Mouse (Mus musculus) liver, adult 2 months (tissue): ENCODE measurements around the gene Ttn. TPM values are rescaled to one million over a fixed set of nuclear protein-coding genes. Genes with fewer than 3 reads are reported as not detected.

Source experiments
- DNase-seq: peaks from one replicate; pipeline ENCODE4 v3.0.0-alpha.2; 2011; ENCODE audit warnings: low read depth, low spot score; ENCODE audit errors: extremely low read depth
- H3K27ac ChIP-seq: fragments of 200-500 bp; replicated peaks from 2 replicates; pipeline ENCODE4 v1.5.1; 2012; ENCODE audit warnings: low read depth, mild to moderate bottlenecking, control low read depth, inconsistent platforms, low read length; ENCODE audit not compliant: insufficient read depth
- H3K27me3 ChIP-seq: fragments of 200-500 bp; 2 replicates; pipeline ENCODE4 v1.6.1; 2012; ENCODE audit warnings: mild to moderate bottlenecking, moderate library complexity, low read length, inconsistent platforms; ENCODE audit not compliant: control insufficient read depth, insufficient read depth
- H3K36me3 ChIP-seq: fragments of 200-500 bp; 2 replicates; pipeline ENCODE4 v1.6.1; 2012; ENCODE audit warnings: low read length, inconsistent platforms; ENCODE audit not compliant: control insufficient read depth, insufficient read depth
- H3K4me1 ChIP-seq: fragments of 200-500 bp; 2 replicates; pipeline ENCODE4 v1.6.1; 2011; ENCODE audit warnings: low read length; ENCODE audit not compliant: control insufficient read depth, insufficient read depth
- H3K4me3 ChIP-seq: fragments of 200-500 bp; 2 replicates; pipeline ENCODE4 v1.5.1; 2011; ENCODE audit warnings: low read depth, mild to moderate bottlenecking, control low read depth, low read length, moderate library complexity; ENCODE audit not compliant: insufficient read depth
- H3K79me2 ChIP-seq: fragments of 200-500 bp; 2 replicates; pipeline ENCODE4 v1.6.1; 2012; ENCODE audit warnings: inconsistent platforms, mild to moderate bottlenecking, low read length, moderate library complexity; ENCODE audit not compliant: control insufficient read depth, insufficient read depth
- H3K9ac ChIP-seq: fragments of 200-500 bp; 2 replicates; pipeline ENCODE4 v1.6.1; 2012; ENCODE audit warnings: low read depth, mild to moderate bottlenecking, control low read depth, inconsistent platforms, low read length
- CTCF ChIP-seq: fragments of 200-500 bp; IDR thresholded peaks from 2 replicates; pipeline ENCODE4 v1.5.1; 2011; ENCODE audit warnings: low read depth, low read length, control low read depth
- POLR2A ChIP-seq: fragments of 200-500 bp; IDR thresholded peaks from 2 replicates; pipeline ENCODE4 v1.6.1; 2011; ENCODE audit warnings: low read length, control low read depth; ENCODE audit not compliant: insufficient read depth; ENCODE audit errors: extremely low read depth
- WGBS: fragments of 180-500 bp; shearing (Covaris S2); methylation state at CpG from one replicate; pipeline ENCODE4 v1.1.7; 2018; 5-methylcytosine and 5-hydroxymethylcytosine counted together
- polyA plus RNA-seq: library from polyadenylated mRNA; depleted of rRNA; stranded (reverse); fragments of >200 nt; gene quantifications from 2 replicates; pipeline ENCODE4 v1.2.3, GENCODE M21; 2012
- total RNA-seq: library from RNA; depleted of rRNA; stranded (reverse); fragments of >200 nt; gene quantifications from 2 replicates; pipeline ENCODE4 v1.2.3, GENCODE M21; 2014

Gene Ttn
- total and polyA plus RNA-seq, 2 experiments: 0.01 to 4.9 TPM

DNA sequence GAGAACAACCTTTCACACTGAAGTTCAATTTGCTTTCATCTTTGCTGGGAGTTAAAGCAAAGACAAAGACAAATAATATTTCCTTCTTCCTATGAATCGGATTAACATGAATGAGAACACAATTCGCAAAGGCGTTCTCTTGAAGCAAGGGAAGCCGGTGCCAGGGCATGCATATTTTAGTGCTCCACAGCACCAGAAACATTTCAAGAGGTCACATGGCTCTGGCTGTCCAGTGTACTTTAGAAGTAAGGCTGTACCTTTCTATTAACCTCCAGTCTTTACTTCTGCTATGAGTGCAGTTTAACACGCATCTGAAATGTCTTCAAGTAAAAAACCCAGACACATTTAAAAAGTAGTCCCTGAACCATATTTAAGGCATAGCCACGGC is 20.3 kb downstream of the Ttn start:
- Histone ChIP-seq H3K4me3 (no peak overlapping the region), H3K79me2 (no peaks in the 10 kb centered on the region), H3K9ac (no peak overlapping the region), H3K4me1 (no peaks in the 10 kb centered on the region), H3K27ac (no peak overlapping the region), H3K36me3 (no peaks in the 10 kb centered on the region), H3K27me3 (no peaks in the 10 kb centered on the region)
- WGBS: 76% methylated on average over 6 of the region's 6 CpGs
- no peak for TF ChIP-seq POLR2A
- no peak for TF ChIP-seq CTCF
- no peak for DNase-seq

DNA sequence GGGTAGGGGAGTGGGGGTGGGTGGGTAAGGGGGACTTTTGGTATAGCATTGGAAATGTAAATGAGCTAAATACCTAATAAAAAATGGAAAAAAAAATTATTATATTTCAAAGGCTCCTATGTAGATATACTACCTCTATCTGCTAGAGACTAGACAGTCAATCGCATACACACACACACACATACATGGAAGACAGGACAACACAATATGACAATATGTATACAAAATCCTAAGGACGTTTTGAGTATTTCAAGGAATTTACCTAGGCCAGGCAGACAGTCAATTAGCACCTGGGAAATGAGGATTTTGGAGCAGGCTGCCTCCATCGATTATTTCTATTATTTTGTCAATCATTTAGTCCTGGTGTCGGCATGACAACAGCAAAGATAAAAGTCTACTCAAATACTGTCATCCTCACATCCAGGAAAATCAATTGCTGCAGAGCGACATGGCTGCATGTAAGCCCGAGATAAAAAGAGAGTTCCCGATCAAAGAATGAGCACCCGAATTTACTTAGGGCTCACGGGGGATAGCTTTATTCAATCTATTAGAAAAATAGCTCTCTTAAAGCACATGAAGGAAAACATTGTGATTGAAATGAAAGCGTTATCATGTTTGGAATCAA is 20.8 kb downstream of the Ttn start:
- Histone ChIP-seq H3K36me3 (no peaks in the 10 kb centered on the region), H3K27ac (no peak overlapping the region), H3K4me1 (no peaks in the 10 kb centered on the region), H3K79me2 (no peaks in the 10 kb centered on the region), H3K27me3 (no peaks in the 10 kb centered on the region), H3K9ac (no peak overlapping the region), H3K4me3 (no peak overlapping the region)
- 53% methylated on average over 10 of the region's 10 CpGs for WGBS
- no peak for DNase-seq
- TF ChIP-seq POLR2A (no peak), CTCF (no peak)

DNA sequence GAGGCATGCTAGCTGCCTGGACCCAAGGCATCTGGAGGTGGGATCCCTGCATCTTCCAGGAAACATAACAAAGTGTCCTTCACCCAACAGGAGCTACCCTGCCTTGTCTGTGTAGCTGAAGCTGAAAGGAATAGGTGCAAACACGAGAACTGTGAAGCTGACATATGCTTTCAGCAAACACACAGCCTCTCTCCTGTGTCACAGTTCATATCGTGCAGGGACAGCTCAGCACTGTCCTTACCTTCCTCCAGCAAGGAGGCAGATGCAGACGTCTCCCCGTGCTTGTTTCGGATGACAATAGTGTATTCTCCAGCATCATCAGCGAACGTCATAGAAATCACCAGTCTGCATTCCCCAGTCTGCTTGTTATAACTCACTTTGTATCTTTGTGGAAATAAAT is 32.6 kb downstream of the Ttn start:
- Histone ChIP-seq H3K9ac (no peak overlapping the region), H3K79me2 (no peaks in the 10 kb centered on the region), H3K36me3 (no peaks in the 10 kb centered on the region), H3K4me1 (no peaks in the 10 kb centered on the region), H3K27me3 (peaks cover 2% of the 10 kb centered on the region; the same call in 1 of the 2 replicates), H3K4me3 (no peak overlapping the region), H3K27ac (no peak overlapping the region)
- no peak for TF ChIP-seq CTCF
- TF ChIP-seq POLR2A: no peak
- DNase-seq: no peak
- WGBS: 72% methylated on average over 7 of the region's 7 CpGs

DNA sequence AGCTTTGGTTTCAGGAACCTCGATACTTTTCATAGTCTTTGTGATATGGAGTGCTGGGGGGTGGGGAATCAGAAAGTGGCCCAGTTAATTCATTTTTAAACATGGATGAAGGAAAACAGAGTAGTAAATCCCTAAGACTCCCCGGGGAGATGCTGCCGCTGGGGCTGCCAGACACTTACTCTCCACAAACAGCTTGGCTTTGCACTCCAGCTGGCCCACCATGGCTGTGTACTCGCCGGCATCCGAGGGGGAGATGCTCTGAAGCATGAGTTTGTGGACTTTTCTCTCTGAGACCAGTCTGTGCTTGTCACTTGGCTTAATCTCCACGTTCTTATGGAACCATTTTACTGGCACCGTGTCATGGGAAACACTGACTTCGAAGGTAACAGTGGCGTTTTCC is 43.8 kb downstream of the Ttn start:
- H3K36me3 ChIP-seq: no peaks in the 10 kb centered on the region
- DNase-seq: no peak
- 65% methylated on average over 10 of the region's 10 CpGs for WGBS
- no peak overlapping the region for H3K9ac ChIP-seq
- no peaks in the 10 kb centered on the region for H3K27me3 ChIP-seq
- H3K4me3 ChIP-seq: no peak overlapping the region
- H3K27ac ChIP-seq: no peak overlapping the region
- no peaks in the 10 kb centered on the region for H3K4me1 ChIP-seq
- TF ChIP-seq CTCF (no peak), POLR2A (no peak)
- H3K79me2 ChIP-seq: no peaks in the 10 kb centered on the region

DNA sequence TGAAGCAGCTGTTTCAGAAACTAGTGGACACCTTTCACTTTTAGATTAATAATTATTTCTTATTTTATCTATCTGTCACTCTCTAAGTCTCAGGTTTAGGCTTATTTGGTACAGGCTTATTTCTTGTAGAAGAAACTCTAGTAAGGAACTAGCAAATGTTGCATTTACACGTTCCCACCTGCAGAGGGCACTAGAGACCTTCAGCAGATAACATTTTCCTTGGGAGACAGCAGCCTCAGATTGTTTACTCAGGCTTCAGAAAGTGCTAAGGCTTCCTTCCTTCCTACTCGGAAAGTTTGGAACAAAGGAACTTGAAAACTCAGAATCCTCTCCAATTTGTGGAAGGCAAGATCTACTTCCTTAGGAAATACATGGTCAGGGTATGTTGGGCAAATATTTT is 52.6 kb downstream of the Ttn start:
- TF ChIP-seq POLR2A (no peak), CTCF (peak; percentile 37)
- Histone ChIP-seq H3K27me3 (no peaks in the 10 kb centered on the region), H3K9ac (no peak overlapping the region), H3K4me1 (no peaks in the 10 kb centered on the region), H3K36me3 (no peaks in the 10 kb centered on the region), H3K79me2 (no peaks in the 10 kb centered on the region), H3K4me3 (no peak overlapping the region), H3K27ac (no peak overlapping the region)
- DNase-seq: peak; percentile 47
- WGBS: 0% methylated on average over 2 of the region's 2 CpGs

DNA sequence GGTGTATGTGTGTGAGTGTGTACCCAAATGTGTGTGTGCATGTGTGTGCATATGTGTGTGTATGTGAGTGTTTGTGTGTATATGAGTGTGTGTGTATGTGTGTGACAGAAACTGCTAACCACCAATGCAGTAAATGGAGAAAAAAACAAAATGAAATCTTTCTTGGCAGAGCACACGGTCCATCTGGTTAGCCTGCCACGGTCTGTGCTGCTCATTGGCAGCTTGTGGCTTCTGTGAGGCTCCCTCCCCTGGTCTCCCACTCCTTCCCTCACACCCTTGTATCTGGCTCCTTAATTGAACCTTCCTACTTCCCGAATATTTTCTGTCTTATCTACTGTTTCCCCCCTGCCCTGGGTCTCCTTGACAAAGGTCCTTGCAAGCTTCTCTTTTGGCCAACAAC is 53.5 kb downstream of the Ttn start:
- H3K9ac ChIP-seq: no peak overlapping the region
- no peak overlapping the region for H3K4me3 ChIP-seq
- no peak for DNase-seq
- 70% methylated on average over 3 of the region's 3 CpGs for WGBS
- no peaks in the 10 kb centered on the region for H3K27me3 ChIP-seq
- TF ChIP-seq POLR2A (no peak), CTCF (no peak)
- H3K4me1 ChIP-seq: no peaks in the 10 kb centered on the region
- H3K27ac ChIP-seq: no peak overlapping the region
- H3K36me3 ChIP-seq: no peaks in the 10 kb centered on the region
- no peaks in the 10 kb centered on the region for H3K79me2 ChIP-seq
